Mouse (Mus musculus) kidney, adult 2 months (tissue): Measurements from ENCODE around the gene Arl5c.

ENCODE experiments used
- CTCF ChIP-seq: fragments of 200-500 bp; conservative IDR thresholded peaks from 2 replicates; pipeline ENCODE4 v1.5.1; 2011; ENCODE audit warnings: low read depth, mild to moderate bottlenecking, control low read depth, low read length, moderate library complexity, mixed read lengths; ENCODE audit not compliant: insufficient read depth, insufficient read length
- POLR2A ChIP-seq: fragments of 200-500 bp; IDR thresholded peaks from one replicate; pipeline ENCODE4 v1.6.1; 2011; ENCODE audit warnings: low read depth, low read length, control low read depth

- TF ChIP-seq CTCF (no peak), POLR2A (no peak)
Observed at GRCm38 (mm10) chr11:98005686-98006085, 9.7 kb upstream of the Arl5c start.
